Mouse (Mus musculus): ENCODE measurements around the gene Lrrc4c. TPM values are rescaled to one million over a fixed set of nuclear protein-coding genes. Genes with fewer than 3 reads are reported as not detected.

Gene Lrrc4c
- polyA plus RNA-seq, 1 experiment, result 45.7 TPM

- no peak for DNase-seq (ENCODE audit: extremely low spot score in 1 of 2, low spot score in 1 of 2)
Observed at GRCm38 (mm10) chr2:97178399-97178798, 860.4 kb downstream of the Lrrc4c start.

GRCm38 (mm10) chr2:97196968-97197606, 879.1 kb downstream of the Lrrc4c start:
- no peak for DNase-seq (ENCODE audit: extremely low spot score in 1 of 2, low spot score in 1 of 2)

DNA sequence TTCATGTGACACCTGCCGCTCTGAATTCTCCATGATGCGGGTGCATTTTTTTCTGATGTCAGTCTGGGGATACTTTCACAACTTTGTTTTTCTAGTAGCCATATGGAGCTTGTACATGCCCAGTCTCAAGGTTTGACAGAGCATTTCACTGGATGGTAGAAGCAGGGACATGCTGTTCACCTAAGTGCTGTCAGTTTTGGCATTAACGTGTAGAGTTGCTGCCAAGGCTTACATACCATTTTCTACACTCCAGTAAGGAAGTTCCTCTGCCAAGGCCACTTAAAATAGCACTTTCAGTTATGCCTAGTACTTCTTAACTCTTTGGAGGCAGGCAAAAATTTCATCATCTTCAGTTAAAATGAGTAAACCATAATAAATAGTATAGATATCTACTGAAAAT, 915.0 kb downstream of the Lrrc4c start:
- DNase-seq (ENCODE audit: extremely low spot score in 1 of 2, low spot score in 1 of 2), result peak; percentile 52 to 60

DNA sequence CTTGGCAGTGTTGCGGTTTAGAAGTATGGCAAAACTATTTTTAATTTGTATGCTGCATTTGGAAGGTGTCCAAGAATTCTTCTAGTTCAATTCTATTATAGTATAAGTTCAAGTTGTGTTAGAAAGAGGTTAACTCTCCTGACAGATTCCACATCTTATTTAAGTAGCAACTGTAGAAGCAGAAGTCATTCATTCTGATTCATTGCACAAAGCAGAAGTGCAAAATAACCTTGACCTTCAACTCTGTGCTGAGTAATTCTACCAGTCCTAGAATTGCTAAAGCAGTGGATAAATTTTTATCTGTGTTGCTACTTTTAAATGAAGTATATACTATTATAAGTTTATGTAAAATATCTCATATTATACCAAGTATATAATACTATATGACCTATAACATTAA, 916.1 kb downstream of the Lrrc4c start:
- no peak for DNase-seq (ENCODE audit: extremely low spot score in 1 of 2, low spot score in 1 of 2)

DNA sequence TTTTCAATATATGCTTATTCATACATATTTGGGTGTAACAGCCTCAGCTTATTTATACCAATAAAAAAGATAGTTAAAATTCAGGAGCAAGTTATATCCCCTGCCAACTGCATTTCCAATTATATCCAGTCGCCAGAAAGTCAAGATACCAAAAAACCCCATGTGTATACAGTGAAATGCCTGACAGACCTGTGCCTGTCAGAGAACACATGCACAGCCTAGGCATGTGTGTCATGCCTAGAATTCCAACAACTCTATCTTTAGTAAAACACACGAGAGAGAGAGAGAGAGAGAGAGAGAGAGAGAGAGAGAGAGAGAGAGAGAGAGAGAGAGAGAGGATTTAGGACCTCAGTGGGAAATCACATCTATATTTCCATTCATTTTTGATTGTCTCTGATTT, 956.7 kb downstream of the Lrrc4c start:
- no peak for DNase-seq (ENCODE audit: extremely low spot score in 1 of 2, low spot score in 1 of 2)

DNA sequence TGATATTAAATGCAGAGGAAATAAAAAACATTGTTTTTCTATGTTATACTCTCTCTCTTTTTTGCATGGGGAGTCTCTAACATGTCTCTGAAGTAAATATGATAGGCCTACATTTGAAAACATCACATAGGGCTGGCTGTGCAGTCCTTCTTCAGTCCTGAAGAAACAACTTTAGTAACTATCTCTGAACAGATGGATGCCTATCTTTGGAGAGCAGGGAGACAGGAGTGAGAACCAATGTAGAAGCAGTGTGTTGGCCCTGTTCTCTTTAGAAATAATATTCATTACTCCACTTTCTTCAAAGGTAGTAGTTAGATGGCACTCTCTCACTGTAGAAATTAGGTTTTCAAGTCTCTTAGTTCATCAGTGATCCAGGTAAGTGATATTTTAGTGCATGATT, 967.0 kb downstream of the Lrrc4c start:
- DNase-seq (ENCODE audit: extremely low spot score in 1 of 2, low spot score in 1 of 2), result no peak

DNA sequence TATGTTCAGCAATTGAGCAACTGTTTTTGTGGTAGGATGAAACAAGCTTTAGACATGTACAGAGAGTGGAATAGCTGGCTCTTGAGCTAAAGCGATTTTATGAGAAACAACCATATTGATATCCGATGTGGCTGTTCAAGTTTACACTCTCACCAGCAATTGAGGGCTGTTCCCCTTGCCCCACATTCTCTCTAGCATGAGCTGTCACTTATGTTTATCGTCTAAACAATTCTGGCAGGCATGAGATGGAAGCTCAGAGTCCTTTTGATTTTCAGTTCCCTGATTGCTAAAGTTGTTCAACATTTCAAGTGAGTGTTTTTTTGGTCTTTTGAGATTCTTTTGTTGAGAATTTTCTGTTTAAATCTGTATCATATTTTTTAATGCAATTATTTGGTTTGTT, 976.2 kb downstream of the Lrrc4c start:
- no peak for DNase-seq (ENCODE audit: extremely low spot score in 1 of 2, low spot score in 1 of 2)

DNA sequence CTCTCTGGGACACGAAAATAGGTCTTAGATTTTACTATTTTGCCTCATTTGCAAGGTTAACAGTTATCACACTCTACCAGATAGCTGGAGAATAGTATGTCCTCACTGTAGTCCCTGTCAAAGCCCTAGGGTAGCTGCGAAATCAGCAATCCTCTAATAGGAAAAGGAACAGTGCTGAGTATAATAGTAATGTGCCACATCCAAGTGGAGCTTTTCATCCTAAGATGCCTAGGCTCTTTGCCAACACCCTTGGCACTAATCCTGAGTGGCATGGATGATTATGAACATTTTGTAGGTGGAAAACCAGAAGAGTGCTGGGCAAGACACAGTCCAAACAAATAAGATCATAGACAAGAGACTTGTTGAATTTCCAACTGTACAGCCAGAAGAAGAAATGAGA, 981.7 kb downstream of the Lrrc4c start:
- peak in 1 of 2 experiments; percentile 62 for DNase-seq (ENCODE audit: extremely low spot score in 1 of 2, low spot score in 1 of 2)

GRCm38 (mm10) chr2:97318008-97318407, 1000.0 kb downstream of the Lrrc4c start:
- DNase-seq (ENCODE audit: extremely low spot score in 1 of 2, low spot score in 1 of 2), result no peak

DNA sequence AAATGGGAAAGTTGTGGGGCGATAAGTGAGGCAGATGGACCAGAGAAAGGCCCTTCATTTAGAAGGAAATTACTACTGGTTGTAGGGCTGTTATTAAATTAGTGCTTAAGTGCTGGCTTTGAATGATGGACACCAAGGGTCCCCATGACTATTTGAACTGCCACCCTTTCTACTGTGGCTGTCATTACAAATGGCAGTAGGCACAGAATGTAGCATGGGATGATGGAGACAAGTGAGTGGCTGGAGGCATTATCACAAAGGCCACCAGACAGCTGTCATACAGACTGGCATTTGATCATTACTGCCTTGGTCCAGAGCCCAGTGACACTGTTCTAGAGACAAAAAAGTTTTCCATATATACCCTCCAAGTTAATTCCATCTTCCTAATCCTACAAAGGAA, 1000.6 kb downstream of the Lrrc4c start:
- DNase-seq (ENCODE audit: extremely low spot score in 1 of 2, low spot score in 1 of 2), result no peak

DNA sequence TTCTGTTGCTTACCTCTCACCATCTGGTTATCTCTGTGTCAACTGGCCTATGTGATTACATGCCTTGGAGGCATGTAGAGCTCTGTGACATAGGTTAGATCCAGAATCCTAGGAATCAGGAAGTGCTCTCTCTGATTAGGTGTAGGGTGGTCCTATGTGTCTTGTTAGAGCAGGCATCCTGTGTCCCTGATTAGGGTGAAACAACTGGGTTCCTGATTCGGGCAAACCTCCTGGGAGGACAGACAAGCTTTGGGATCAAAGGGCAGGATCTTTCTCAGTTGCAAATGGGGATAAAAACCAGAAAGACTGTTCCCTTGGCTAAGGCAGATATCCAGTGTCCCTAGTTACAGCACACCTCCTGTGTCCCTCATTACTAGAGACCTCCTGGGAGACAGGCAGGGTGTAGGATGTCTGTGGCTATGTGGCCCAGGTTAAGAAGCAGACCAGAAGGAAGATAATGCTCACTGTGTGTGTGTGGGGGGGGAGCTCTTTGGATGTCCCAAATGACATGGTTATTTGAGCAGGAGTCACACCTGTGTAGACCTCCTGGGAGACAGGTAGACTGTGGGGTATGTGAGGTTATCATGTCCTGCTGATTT, 1014.2 kb downstream of the Lrrc4c start:
- no peak for DNase-seq (ENCODE audit: extremely low spot score in 1 of 2, low spot score in 1 of 2)

GRCm38 (mm10) chr2:97339627-97340026, 1021.7 kb downstream of the Lrrc4c start:
- DNase-seq (ENCODE audit: extremely low spot score in 1 of 2, low spot score in 1 of 2), result no peak

DNA sequence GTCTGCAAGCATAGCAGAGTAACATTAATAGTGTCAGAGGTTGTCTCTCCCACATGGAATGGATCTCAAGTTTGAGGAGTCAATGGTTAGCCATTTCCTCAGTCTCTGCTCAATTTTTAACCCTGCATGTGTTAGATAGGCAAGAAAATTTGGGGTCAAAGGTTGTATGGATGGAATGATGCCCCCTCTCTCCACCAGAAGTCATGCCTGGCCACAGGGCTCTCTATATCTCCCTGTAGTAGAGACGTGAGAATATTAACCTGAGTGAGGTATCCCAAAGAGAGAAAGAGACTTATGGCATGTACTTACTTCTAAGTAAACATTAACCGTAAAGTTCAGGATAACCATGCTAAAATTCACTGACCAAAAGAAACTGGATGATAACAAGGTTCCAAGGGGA, 1043.3 kb downstream of the Lrrc4c start:
- DNase-seq (ENCODE audit: extremely low spot score in 1 of 2, low spot score in 1 of 2), result no peak

GRCm38 (mm10) chr2:97369978-97370377, 1052.0 kb downstream of the Lrrc4c start:
- DNase-seq (ENCODE audit: extremely low spot score in 1 of 2, low spot score in 1 of 2), result no peak

DNA sequence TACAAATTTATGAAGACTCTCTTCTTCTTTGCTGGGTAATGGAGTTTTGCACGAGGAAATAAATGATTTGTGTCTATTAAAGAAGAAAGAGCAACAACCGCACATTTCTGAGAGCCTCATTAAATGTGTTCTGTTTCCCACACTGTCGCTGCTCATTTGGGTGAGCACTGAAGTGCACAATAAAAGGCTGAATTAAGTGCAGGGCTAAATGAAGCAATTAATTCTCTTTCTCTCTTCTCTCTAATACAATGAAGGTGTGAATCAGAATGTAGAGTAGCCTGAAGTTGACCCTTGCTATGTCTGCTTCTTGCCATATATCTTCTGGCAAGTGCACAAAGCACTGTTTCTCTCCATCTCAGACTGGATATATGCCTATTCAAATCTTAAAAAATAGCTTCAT, 1073.5 kb downstream of the Lrrc4c start:
- DNase-seq (ENCODE audit: extremely low spot score in 1 of 2, low spot score in 1 of 2), result no peak

DNA sequence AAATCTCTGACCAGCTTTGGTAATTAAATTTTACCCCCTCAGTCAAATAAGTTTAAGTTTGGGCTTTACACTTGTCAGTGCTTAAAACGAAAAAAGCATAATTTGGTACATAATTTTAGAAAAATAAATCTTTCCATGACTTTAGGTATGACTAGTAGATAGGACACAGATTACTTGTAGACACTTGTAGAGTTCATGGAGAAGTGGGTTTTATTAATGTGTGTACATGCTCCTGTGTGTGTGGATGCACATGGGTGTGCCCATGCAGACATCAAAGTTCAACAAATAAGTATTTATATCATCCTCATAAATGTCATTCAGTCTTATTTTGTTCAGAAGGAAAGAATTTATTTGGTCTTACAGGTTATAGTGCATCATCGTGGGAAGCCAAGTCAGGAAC, 1073.9 kb downstream of the Lrrc4c start:
- DNase-seq (ENCODE audit: extremely low spot score in 1 of 2, low spot score in 1 of 2), result no peak

- no peak for DNase-seq (ENCODE audit: extremely low spot score in 1 of 2, low spot score in 1 of 2)
Observed at GRCm38 (mm10) chr2:97413066-97413465, 1095.1 kb downstream of the Lrrc4c start.

- DNase-seq (ENCODE audit: extremely low spot score in 1 of 2, low spot score in 1 of 2), result peak; percentile 76 to 77
Observed at GRCm38 (mm10) chr2:97414416-97415362, 1096.7 kb downstream of the Lrrc4c start.

GRCm38 (mm10) chr2:97434140-97434539, 1116.2 kb downstream of the Lrrc4c start:
- DNase-seq (ENCODE audit: extremely low spot score in 1 of 2, low spot score in 1 of 2), result no peak

GRCm38 (mm10) chr2:97435616-97436015, 1117.6 kb downstream of the Lrrc4c start:
- DNase-seq (ENCODE audit: extremely low spot score in 1 of 2, low spot score in 1 of 2), result no peak

GRCm38 (mm10) chr2:97437767-97438166, 1119.8 kb downstream of the Lrrc4c start:
- DNase-seq (ENCODE audit: extremely low spot score in 1 of 2, low spot score in 1 of 2), result no peak

DNA sequence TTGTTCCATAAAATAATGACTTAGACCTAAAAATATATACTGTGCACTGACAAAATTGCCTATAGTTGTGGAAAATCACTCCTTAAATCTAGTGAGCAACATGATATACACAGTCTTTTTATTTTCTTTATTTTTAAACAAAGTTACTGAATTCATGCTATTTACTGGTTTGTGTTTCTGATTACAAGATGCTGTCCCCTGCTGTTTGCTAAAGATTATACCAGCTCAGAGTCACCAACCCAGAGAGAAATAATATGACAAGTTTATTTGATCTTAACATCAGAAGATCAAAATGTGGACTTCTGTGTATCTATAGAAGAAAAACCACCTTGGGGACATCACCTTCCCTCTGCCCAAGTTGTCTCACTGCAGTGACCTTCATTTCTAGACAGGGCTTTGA, 1145.6 kb downstream of the Lrrc4c start:
- DNase-seq (ENCODE audit: extremely low spot score in 1 of 2, low spot score in 1 of 2), result no peak

All from frontal cortex, adult 2 months (tissue).